Mouse (Mus musculus): Measurements from ENCODE around the gene Cyp24a1. TPM values are rescaled to one million over a fixed set of nuclear protein-coding genes. Genes with fewer than 3 reads are reported as not detected.

Cyp24a1 gene
- polyA plus RNA-seq, 1 experiment from 2014 or later = not detected

GRCm38 (mm10) chr2:170528061-170528460 lies 31.1 kb upstream of the Cyp24a1 start:
- H3K9ac ChIP-seq (replicated peaks) = no peak overlapping the region
- H3K27ac ChIP-seq = no peak overlapping the region
- no peaks in the 10 kb centered on the region for H3K36me3 ChIP-seq
- ATAC-seq (ENCODE audit: insufficient number of reproducible peaks, insufficient read depth, low FRiP score, low TSS enrichment, low read depth) = no peak
- H3K27me3 ChIP-seq = no peaks in the 10 kb centered on the region
- 96% methylated on average over 16 of the region's 16 CpGs for WGBS
- H3K4me1 ChIP-seq (replicated peaks) = peaks cover 4% of the 10 kb centered on the region; the same call in 1 of the 2 replicates
- H3K9me3 ChIP-seq = no peaks in the 10 kb centered on the region
- no peak overlapping the region for H3K4me3 ChIP-seq (replicated peaks)
- H3K4me2 ChIP-seq = no peak overlapping the region

- WGBS = 89% methylated on average over 8 of the region's 8 CpGs
- no peaks in the 10 kb centered on the region for H3K36me3 ChIP-seq
- H3K4me1 ChIP-seq (replicated peaks) = peaks cover 4% of the 10 kb centered on the region; the same call in 1 of the 2 replicates
- no peak overlapping the region for H3K27ac ChIP-seq
- H3K9ac ChIP-seq (replicated peaks) = no peak overlapping the region
- no peak for ATAC-seq (ENCODE audit: insufficient number of reproducible peaks, insufficient read depth, low FRiP score, low TSS enrichment, low read depth)
- no peaks in the 10 kb centered on the region for H3K27me3 ChIP-seq
- H3K9me3 ChIP-seq = no peaks in the 10 kb centered on the region
- no peak overlapping the region for H3K4me3 ChIP-seq (replicated peaks)
- no peak overlapping the region for H3K4me2 ChIP-seq
Measured at GRCm38 (mm10) chr2:170526513-170526912, 29.6 kb upstream of the Cyp24a1 start.

- H3K27ac ChIP-seq = no peak overlapping the region
- H3K9me3 ChIP-seq = no peaks in the 10 kb centered on the region
- no peaks in the 10 kb centered on the region for H3K27me3 ChIP-seq
- no peak overlapping the region for H3K4me2 ChIP-seq
- no peak for ATAC-seq (ENCODE audit: insufficient number of reproducible peaks, insufficient read depth, low FRiP score, low TSS enrichment, low read depth)
- H3K4me3 ChIP-seq (replicated peaks) = no peak overlapping the region
- WGBS = 15% methylated on average over 6 of the region's 7 CpGs
- no peak overlapping the region for H3K9ac ChIP-seq (replicated peaks)
- H3K36me3 ChIP-seq = peaks cover 41% of the 10 kb centered on the region
- no peaks in the 10 kb centered on the region for H3K4me1 ChIP-seq (replicated peaks)
Measured at GRCm38 (mm10) chr2:170520321-170520971, 23.5 kb upstream of the Cyp24a1 start.

GRCm38 (mm10) chr2:170513756-170514155 lies 16.8 kb upstream of the Cyp24a1 start:
- H3K4me3 ChIP-seq (replicated peaks) = no peak overlapping the region
- no peak overlapping the region for H3K9ac ChIP-seq (replicated peaks)
- H3K9me3 ChIP-seq = no peaks in the 10 kb centered on the region
- peaks cover 19% of the 10 kb centered on the region for H3K4me1 ChIP-seq (replicated peaks)
- ATAC-seq (ENCODE audit: insufficient number of reproducible peaks, insufficient read depth, low FRiP score, low TSS enrichment, low read depth) = no peak
- H3K27me3 ChIP-seq = no peaks in the 10 kb centered on the region
- H3K27ac ChIP-seq = no peak overlapping the region
- WGBS = 91% methylated on average over 12 of the region's 12 CpGs
- peaks cover 30% of the 10 kb centered on the region for H3K36me3 ChIP-seq
- H3K4me2 ChIP-seq = no peak overlapping the region

GRCm38 (mm10) chr2:170511073-170511891 lies 14.3 kb upstream of the Cyp24a1 start:
- peak; percentile 33; the same call in 1 of the 2 replicates for ATAC-seq (ENCODE audit: insufficient number of reproducible peaks, insufficient read depth, low FRiP score, low TSS enrichment, low read depth)
- H3K27ac ChIP-seq = peak overlapping the region; percentile 84
- H3K4me1 ChIP-seq (replicated peaks) = peaks cover 26% of the 10 kb centered on the region
- H3K4me2 ChIP-seq = peak overlapping the region; percentile 82
- H3K4me3 ChIP-seq (replicated peaks) = peak overlapping the region; percentile 94
- H3K9ac ChIP-seq (replicated peaks) = peak overlapping the region; percentile 88
- under 1% methylated on average over 68 of the region's 69 CpGs for WGBS
- no peaks in the 10 kb centered on the region for H3K9me3 ChIP-seq
- H3K27me3 ChIP-seq = peaks cover 3% of the 10 kb centered on the region; the same call in 1 of the 2 replicates
- peaks cover 7% of the 10 kb centered on the region for H3K36me3 ChIP-seq

GRCm38 (mm10) chr2:170508821-170509220 lies 11.9 kb upstream of the Cyp24a1 start:
- peak overlapping the region; percentile 35 for H3K4me3 ChIP-seq (replicated peaks)
- H3K36me3 ChIP-seq = no peaks in the 10 kb centered on the region
- peak overlapping the region; percentile 40; the same call in 1 of the 2 replicates for H3K9ac ChIP-seq (replicated peaks)
- peak overlapping the region; percentile 65 for H3K4me2 ChIP-seq
- H3K27me3 ChIP-seq = peaks cover 6% of the 10 kb centered on the region
- WGBS = 4% methylated on average over 12 of the region's 12 CpGs
- no peaks in the 10 kb centered on the region for H3K9me3 ChIP-seq
- peaks cover 28% of the 10 kb centered on the region for H3K4me1 ChIP-seq (replicated peaks)
- no peak for ATAC-seq (ENCODE audit: insufficient number of reproducible peaks, insufficient read depth, low FRiP score, low TSS enrichment, low read depth)
- no peak overlapping the region for H3K27ac ChIP-seq

- no peak overlapping the region for H3K4me2 ChIP-seq
- peaks cover 22% of the 10 kb centered on the region for H3K4me1 ChIP-seq (replicated peaks)
- no peak overlapping the region for H3K27ac ChIP-seq
- H3K9me3 ChIP-seq = no peaks in the 10 kb centered on the region
- no peaks in the 10 kb centered on the region for H3K36me3 ChIP-seq
- H3K4me3 ChIP-seq (replicated peaks) = no peak overlapping the region
- peaks cover 10% of the 10 kb centered on the region for H3K27me3 ChIP-seq
- no peak; the same call in 1 of the 2 replicates for ATAC-seq (ENCODE audit: insufficient number of reproducible peaks, insufficient read depth, low FRiP score, low TSS enrichment, low read depth)
- no peak overlapping the region for H3K9ac ChIP-seq (replicated peaks)
- WGBS = 8% methylated on average over 10 of the region's 10 CpGs
Measured at GRCm38 (mm10) chr2:170507734-170508133, 10.8 kb upstream of the Cyp24a1 start.

GRCm38 (mm10) chr2:170503983-170504382 lies 7.0 kb upstream of the Cyp24a1 start:
- Histone ChIP-seq H3K27ac (no peak overlapping the region), H3K9ac (replicated peaks) (no peak overlapping the region), H3K27me3 (peaks cover 28% of the 10 kb centered on the region), H3K4me3 (replicated peaks) (no peak overlapping the region), H3K9me3 (no peaks in the 10 kb centered on the region), H3K4me1 (replicated peaks) (peaks cover 11% of the 10 kb centered on the region; the same call in 1 of the 2 replicates), H3K36me3 (no peaks in the 10 kb centered on the region), H3K4me2 (no peak overlapping the region)
- ATAC-seq (ENCODE audit: insufficient number of reproducible peaks, insufficient read depth, low FRiP score, low TSS enrichment, low read depth) = no peak
- WGBS = 34% methylated on average over 4 of the region's 4 CpGs

GRCm38 (mm10) chr2:170503343-170503742 lies 6.4 kb upstream of the Cyp24a1 start:
- H3K9me3 ChIP-seq = no peaks in the 10 kb centered on the region
- no peaks in the 10 kb centered on the region for H3K36me3 ChIP-seq
- H3K9ac ChIP-seq (replicated peaks) = no peak overlapping the region
- ATAC-seq (ENCODE audit: insufficient number of reproducible peaks, insufficient read depth, low FRiP score, low TSS enrichment, low read depth) = no peak
- no peak overlapping the region for H3K27ac ChIP-seq
- no peak overlapping the region for H3K4me3 ChIP-seq (replicated peaks)
- H3K4me1 ChIP-seq (replicated peaks) = peaks cover 6% of the 10 kb centered on the region; the same call in 1 of the 2 replicates
- WGBS = 53% methylated on average over 8 of the region's 8 CpGs
- H3K4me2 ChIP-seq = no peak overlapping the region
- H3K27me3 ChIP-seq = peaks cover 34% of the 10 kb centered on the region

GRCm38 (mm10) chr2:170498011-170498410 lies 1.1 kb upstream of the Cyp24a1 start:
- Histone ChIP-seq H3K4me1 (replicated peaks) (peaks cover 23% of the 10 kb centered on the region), H3K4me3 (replicated peaks) (no peak overlapping the region), H3K9ac (replicated peaks) (no peak overlapping the region), H3K27ac (no peak overlapping the region), H3K9me3 (no peaks in the 10 kb centered on the region), H3K27me3 (peaks cover 77% of the 10 kb centered on the region), H3K4me2 (no peak overlapping the region), H3K36me3 (no peaks in the 10 kb centered on the region)
- WGBS = 18% methylated on average over 8 of the region's 8 CpGs
- no peak for ATAC-seq (ENCODE audit: insufficient number of reproducible peaks, insufficient read depth, low FRiP score, low TSS enrichment, low read depth)

GRCm38 (mm10) chr2:170496154-170496930 lies 603 bp downstream of the Cyp24a1 start, which contains the start of gene Pfdn4:
Gene Pfdn4 (plus strand): TSS chr2:170496428.
- H3K4me1 ChIP-seq (replicated peaks) = peaks cover 23% of the 10 kb centered on the region
- H3K9me3 ChIP-seq = no peaks in the 10 kb centered on the region
- peaks cover 78% of the 10 kb centered on the region for H3K27me3 ChIP-seq
- H3K9ac ChIP-seq (replicated peaks) = 0 out of 2 replicates have a peak within 1 kb of the TSS, but pooled peaks have one; percentile 34
- WGBS = under 1% methylated on average over 46 of the region's 46 CpGs
- peak within 1 kb of the TSS; percentile 59 for H3K4me2 ChIP-seq
- H3K36me3 ChIP-seq = no peaks in the 10 kb centered on the region
- peak within 1 kb of the TSS; percentile 36 for H3K4me3 ChIP-seq (replicated peaks)
- no peak within 1 kb of the TSS for H3K27ac ChIP-seq
- no peak for ATAC-seq (ENCODE audit: insufficient number of reproducible peaks, insufficient read depth, low FRiP score, low TSS enrichment, low read depth)
